Mouse (Mus musculus) adrenal gland, adult 18-20 months (tissue): ENCODE results near the gene Prss57. TPM values are rescaled to one million over a fixed set of nuclear protein-coding genes. Genes with fewer than 3 reads are reported as not detected.

Experiments used
- total RNA-seq, 2 experiments: library from RNA; stranded (reverse); gene quantifications; 1 replicate in 1 of 2; 2 replicates in 1 of 2; pipeline ENCODE4 v1.2.3; 2021

The Prss57 gene
- total RNA-seq, 2 experiments from 2014 or later = not detected

Other genes starting within 250 kb of the Prss57 start
- 10 to 100 TPM; 32.5 to 34.2 TPM for gene Mier2, start 235.8 kb downstream of the Prss57 start, total RNA-seq
- gene Theg, start 203.6 kb downstream of the Prss57 start, total RNA-seq = not detected
- under 1 TPM; 0.07 to 0.13 TPM for gene C2cd4c, start 176.9 kb downstream of the Prss57 start, total RNA-seq
- gene Shc2, start 153.0 kb downstream of the Prss57 start, total RNA-seq = 1 to 10 TPM; 3.3 to 5.9 TPM
- gene Odf3l2, start 145.2 kb downstream of the Prss57 start, total RNA-seq = not detected
- not detected for gene Madcam1, start 126.4 kb downstream of the Prss57 start, total RNA-seq
- gene Tpgs1, start 121.6 kb downstream of the Prss57 start, total RNA-seq = 10 to 100 TPM; 29.6 to 34.4 TPM
- gene Cdc34, start 108.8 kb downstream of the Prss57 start, total RNA-seq = 100 to 1,000 TPM in 1 of 2 experiments, 10 to 100 TPM in 1; 87.6 to 120 TPM
- gene Gzmm, start 101.9 kb downstream of the Prss57 start, total RNA-seq = 1 to 10 TPM; 1.2 to 1.3 TPM
- 100 to 1,000 TPM; 618 to 637 TPM for gene Bsg, start 86.5 kb downstream of the Prss57 start, total RNA-seq
- 1 to 10 TPM; 6.1 to 9.4 TPM for gene Hcn2, start 74.3 kb downstream of the Prss57 start, total RNA-seq
- 10 to 100 TPM; 53.0 to 59.0 TPM for gene Polrmt, start 44.4 kb downstream of the Prss57 start, total RNA-seq
- under 1 TPM in 1 of 2 experiments, not detected in 1; 0.13 TPM for gene Fgf22, start 35.9 kb downstream of the Prss57 start, total RNA-seq
- 10 to 100 TPM; 47.4 to 51.1 TPM for gene Rnf126, start 24.0 kb downstream of the Prss57 start, total RNA-seq
- gene Fstl3, start 13.7 kb downstream of the Prss57 start, total RNA-seq = 10 to 100 TPM; 11.0 to 28.5 TPM
- 10 to 100 TPM; 59.4 to 62.2 TPM for gene Palm, start 2.6 kb upstream of the Prss57 start, total RNA-seq
- under 1 TPM; 0.60 to 0.74 TPM for gene Misp, start 30.0 kb upstream of the Prss57 start, total RNA-seq
- 100 to 1,000 TPM; 301 to 357 TPM for gene Ptbp1, start 63.5 kb upstream of the Prss57 start, total RNA-seq
- gene Prtn3, start 83.5 kb upstream of the Prss57 start, total RNA-seq = 1 to 10 TPM in 1 of 2 experiments, not detected in 1; 1.1 TPM
- 1 to 10 TPM; 1.4 to 2.8 TPM for gene Plppr3, start 83.7 kb upstream of the Prss57 start, total RNA-seq
- not detected for gene Elane, start 95.3 kb upstream of the Prss57 start, total RNA-seq
- 1,000 to 10,000 TPM; 1,757 to 2,495 TPM for gene Cfd, start 99.9 kb upstream of the Prss57 start, total RNA-seq
- 10 to 100 TPM; 32.7 to 40.7 TPM for gene Med16, start 118.0 kb upstream of the Prss57 start, total RNA-seq
- gene Gm26602, start 119.9 kb upstream of the Prss57 start, total RNA-seq = not detected
- gene Kiss1r, start 126.0 kb upstream of the Prss57 start, total RNA-seq = 1 to 10 TPM; 1.0 to 2.2 TPM
- gene R3hdm4, start 130.2 kb upstream of the Prss57 start, total RNA-seq = 100 to 1,000 TPM in 1 of 2 experiments, 10 to 100 TPM in 1; 92.0 to 107 TPM
- 1 to 10 TPM; 3.6 to 4.3 TPM for gene Arid3a, start 136.1 kb upstream of the Prss57 start, total RNA-seq
- gene Wdr18, start 169.2 kb upstream of the Prss57 start, total RNA-seq = 10 to 100 TPM; 37.2 to 40.1 TPM
- under 1 TPM in 1 of 2 experiments, not detected in 1; 0.19 TPM for gene Grin3b, start 179.8 kb upstream of the Prss57 start, total RNA-seq
- gene Tmem259, start 193.4 kb upstream of the Prss57 start, total RNA-seq = 100 to 1,000 TPM; 140 to 144 TPM
- 10 to 100 TPM; 28.5 to 49.0 TPM for gene Cnn2, start 197.6 kb upstream of the Prss57 start, total RNA-seq
- 10 to 100 TPM; 20.6 to 22.3 TPM for gene Abca7, start 205.5 kb upstream of the Prss57 start, total RNA-seq
- 1 to 10 TPM; 5.5 to 7.3 TPM for gene Arhgap45, start 225.7 kb upstream of the Prss57 start, total RNA-seq
- gene Polr2e, start 248.8 kb upstream of the Prss57 start, total RNA-seq = 10 to 100 TPM; 86.3 to 94.3 TPM